Comparison of ENCODE assay signal across 9 mouse cellular contexts in genomic region chr4:47208421-47208991, GRCm38 (mm10). TPM values are rescaled to one million over a fixed set of nuclear protein-coding genes. Genes with fewer than 3 reads are reported as not detected.
DNase-seq lines count a peak whose midpoint lies in the region; ATAC-seq lines count a peak whose summit lies in the region.
"Had no signal": no experiment of that assay in that cellular context is flagged by ENCODE, and none has a peak within 500 bp of the region (broad histone marks: within the 10 kb centered on the region; RNA-seq: fewer than 3 reads in every experiment).

No protein-coding gene starts in this region.

- DNase-seq in right cerebral cortex, postnatal 4 days, result peak; percentile 37
- no peak for DNase-seq in right cerebral cortex, postnatal 25 days
- DNase-seq in forebrain, embryonic 10.5 days (ENCODE audit: extremely low spot score, low spot score), result peak; percentile 37
- DNase-seq in kidney, postnatal 10 days, result peak; percentile 67
- DNase-seq in cerebellum, postnatal 36 days, result no peak
- no peak for DNase-seq in left cerebral cortex, postnatal 25 days (ENCODE audit: low spot score in 2 of 2)
- no peak for DNase-seq in cerebellum, adult 9-10 months

- peak overlapping the region; percentile 77 for H3K4me2 ChIP-seq in neural tube, embryonic 14.5 days (ENCODE audit: low read depth, low read length)

- intact Hi-C loops in left cerebral cortex, postnatal 25 days (cut with DNase I), result no loop called here

- no peaks in the 10 kb centered on the region for H3K9me3 ChIP-seq in forebrain, embryonic 10.5 days
- H3K9me3 ChIP-seq in neural tube, embryonic 14.5 days (ENCODE audit: control insufficient read depth, low read length), result no peaks in the 10 kb centered on the region

- peak overlapping the region; percentile 64 for H3K27ac ChIP-seq in forebrain, embryonic 10.5 days
- no peak overlapping the region for H3K27ac ChIP-seq in neural tube, embryonic 14.5 days (ENCODE audit: low read depth, low read length)

- H3K4me1 ChIP-seq in forebrain, embryonic 10.5 days, result peaks cover 13% of the 10 kb centered on the region
- H3K4me1 ChIP-seq in neural tube, embryonic 14.5 days (ENCODE audit: control insufficient read depth, insufficient read depth, low read length), result 0 out of 2 replicates have a peak, but pooled peaks cover 5% of the 10 kb centered on the region

- ATAC-seq in neural tube, embryonic 14.5 days (ENCODE audit: low read depth), result peak; percentile 72; the same call in 1 of the 2 replicates

- peak overlapping the region; percentile 58 for H3K9ac ChIP-seq in neural tube, embryonic 14.5 days (replicated peaks; ENCODE audit: low read depth, low read length)

- 2% methylated on average over 40 of the region's 40 CpGs for WGBS in forebrain, embryonic 10.5 days
- 3% methylated on average over 40 of the region's 40 CpGs for WGBS in neural tube, embryonic 14.5 days

- peaks cover 80% of the 10 kb centered on the region for H3K27me3 ChIP-seq in forebrain, embryonic 10.5 days (ENCODE audit: poor library complexity, severe bottlenecking)
- H3K27me3 ChIP-seq in neural tube, embryonic 14.5 days (ENCODE audit: control insufficient read depth, insufficient read depth, low read length), result peaks cover 29% of the 10 kb centered on the region

- H3K4me3 ChIP-seq in forebrain, embryonic 10.5 days, result peak overlapping the region; percentile 58
- H3K4me3 ChIP-seq in neural tube, embryonic 14.5 days (ENCODE audit: low read depth, low read length), result peak overlapping the region; percentile 47
- H3K4me3 ChIP-seq: megakaryocyte, embryonic 14.5 days had no signal

- no peaks in the 10 kb centered on the region for H3K36me3 ChIP-seq in forebrain, embryonic 10.5 days (replicated peaks)
- no peaks in the 10 kb centered on the region for H3K36me3 ChIP-seq in neural tube, embryonic 14.5 days (ENCODE audit: control insufficient read depth, insufficient read depth, low read length)

RNA-seq across cellular contexts. Expression of gene Col15a1, which starts 0.5 kb away (rescaled TPM):
- polyA plus RNA-seq in forebrain, embryonic 10.5 days (2016; fragmentation: Nextera tagmentation; extraction: Ambion mirVana), result 4.3 and 4.5 TPM in 2 replicates
- polyA plus RNA-seq in neural tube, embryonic 14.5 days (2014; fragmentation: Nextera tagmentation; extraction: Ambion mirVana), result 2.0 and 6.0 TPM in 2 replicates
- 1 to 10 TPM; 4.5 to 9.2 TPM for total RNA-seq in left cerebral cortex, postnatal 25 days (2021)

Comparison
In these comparisons a context has a peak if more than half of its experiments do, and no peak if none do; other contexts are left out.
1. DNase-seq: peak in right cerebral cortex, postnatal 4 days (single experiment), forebrain, embryonic 10.5 days (single experiment) and kidney, postnatal 10 days (single experiment); none in right cerebral cortex, postnatal 25 days (single experiment), cerebellum, postnatal 36 days (0 of 2), left cerebral cortex, postnatal 25 days (0 of 2) and cerebellum, adult 9-10 months (single experiment).